Mouse (Mus musculus) C2C12 (cell line): ENCODE measurements around the gene Shisal2a.

Source experiments
- CTCF ChIP-seq: IDR thresholded peaks from one replicate; pipeline ENCODE4 v1.5.1; 2011; ENCODE audit not compliant: control insufficient read depth, insufficient read depth, insufficient read length
- FOSL1 ChIP-seq: IDR thresholded peaks from one replicate; pipeline ENCODE4 v1.8.0; 2011; ENCODE audit warnings: mild to moderate bottlenecking, low read length; ENCODE audit not compliant: poor library complexity, insufficient read depth, severe bottlenecking
- MAX ChIP-seq: IDR thresholded peaks from one replicate; pipeline ENCODE4 v1.6.1; 2011; ENCODE audit warnings: mild to moderate bottlenecking, control low read depth

- TF ChIP-seq MAX (no peak), FOSL1 (no peak), CTCF (no peak)
Measured at GRCm38 (mm10) chr4:108349064-108349463, 34.1 kb downstream of the Shisal2a start.
